Mouse (Mus musculus): ENCODE measurements around the gene Rpl3. TPM values are rescaled to one million over a fixed set of nuclear protein-coding genes. Genes with fewer than 3 reads are reported as not detected.

The Rpl3 gene
- polyA plus RNA-seq, 1 experiment from 2014 or later = 1,242 TPM

GRCm38 (mm10) chr15:80133682-80134449, 42.2 kb upstream of the Rpl3 start:
- peak overlapping the region; percentile 90 for H3K4me2 ChIP-seq (ENCODE audit: low read depth, low read length)
- H3K9me3 ChIP-seq (ENCODE audit: control insufficient read depth, low read length) = no peaks in the 10 kb centered on the region
- peak; percentile 27 for DNase-seq (ENCODE audit: low spot score)
- peaks cover 10% of the 10 kb centered on the region; the same call in 1 of the 2 replicates for H3K4me1 ChIP-seq (ENCODE audit: control insufficient read depth, insufficient read depth, low read length)
- H3K9ac ChIP-seq (ENCODE audit: low read depth, low read length) = peak overlapping the region; percentile 80
- peaks cover 13% of the 10 kb centered on the region; the same call in 1 of the 2 replicates for H3K36me3 ChIP-seq (ENCODE audit: control insufficient read depth, insufficient read depth, low read length)
- peak overlapping the region; percentile 53 for H3K4me3 ChIP-seq (ENCODE audit: low read depth, low read length)
- H3K27ac ChIP-seq (replicated peaks; ENCODE audit: low read depth, low read length) = peak overlapping the region; percentile 96
- ATAC-seq (ENCODE audit: low read depth) = no peak
- no peaks in the 10 kb centered on the region for H3K27me3 ChIP-seq (replicated peaks; ENCODE audit: control insufficient read depth, insufficient read depth, low read length)
- 15% methylated on average over 14 of the region's 14 CpGs for WGBS

- DNase-seq (ENCODE audit: low spot score) = peak; percentile 97
- peak; percentile 97 for ATAC-seq (ENCODE audit: low read depth)
- Histone ChIP-seq H3K27ac (replicated peaks; ENCODE audit: low read depth, low read length) (peak within 1 kb of the TSS; percentile 96), H3K9me3 (ENCODE audit: control insufficient read depth, low read length) (no peaks in the 10 kb centered on the region), H3K36me3 (ENCODE audit: control insufficient read depth, insufficient read depth, low read length) (peaks cover 8% of the 10 kb centered on the region; the same call in 1 of the 2 replicates), H3K27me3 (replicated peaks; ENCODE audit: control insufficient read depth, insufficient read depth, low read length) (no peaks in the 10 kb centered on the region), H3K4me1 (ENCODE audit: control insufficient read depth, insufficient read depth, low read length) (peaks cover 10% of the 10 kb centered on the region; the same call in 1 of the 2 replicates), H3K4me3 (ENCODE audit: low read depth, low read length) (peak within 1 kb of the TSS; percentile 53), H3K9ac (ENCODE audit: low read depth, low read length) (peak within 1 kb of the TSS; percentile 80), H3K4me2 (ENCODE audit: low read depth, low read length) (peak within 1 kb of the TSS; percentile 90)
- 0% methylated on average over 29 of the region's 59 CpGs for WGBS
These were observed 41.4 kb upstream of the Rpl3 start, which contains the start of gene Tab1 for GRCm38 (mm10) chr15:80132993-80133586. Gene Tab1, plus strand, starts transcription at chr15:80133127.

- peaks cover 10% of the 10 kb centered on the region; the same call in 1 of the 2 replicates for H3K4me1 ChIP-seq (ENCODE audit: control insufficient read depth, insufficient read depth, low read length)
- H3K9me3 ChIP-seq (ENCODE audit: control insufficient read depth, low read length) = no peaks in the 10 kb centered on the region
- H3K27me3 ChIP-seq (replicated peaks; ENCODE audit: control insufficient read depth, insufficient read depth, low read length) = no peaks in the 10 kb centered on the region
- H3K9ac ChIP-seq (ENCODE audit: low read depth, low read length) = peak overlapping the region; percentile 80
- DNase-seq (ENCODE audit: low spot score) (no peak), ATAC-seq (ENCODE audit: low read depth) (no peak)
- H3K4me3 ChIP-seq (ENCODE audit: low read depth, low read length) = peak overlapping the region; percentile 53
- peak overlapping the region; percentile 90 for H3K4me2 ChIP-seq (ENCODE audit: low read depth, low read length)
- H3K27ac ChIP-seq (replicated peaks; ENCODE audit: low read depth, low read length) = peak overlapping the region; percentile 96; the same call in 1 of the 2 replicates
- peaks cover 8% of the 10 kb centered on the region; the same call in 1 of the 2 replicates for H3K36me3 ChIP-seq (ENCODE audit: control insufficient read depth, insufficient read depth, low read length)
- WGBS = 84% methylated on average over 9 of the region's 9 CpGs
These were observed 40.8 kb upstream of the Rpl3 start for GRCm38 (mm10) chr15:80132452-80132851.

- Histone ChIP-seq H3K4me3 (ENCODE audit: low read depth, low read length) (no peak overlapping the region), H3K27me3 (replicated peaks; ENCODE audit: control insufficient read depth, insufficient read depth, low read length) (no peaks in the 10 kb centered on the region), H3K36me3 (ENCODE audit: control insufficient read depth, insufficient read depth, low read length) (0 out of 2 replicates have a peak, but pooled peaks cover 2% of the 10 kb centered on the region), H3K4me2 (ENCODE audit: low read depth, low read length) (no peak overlapping the region), H3K9me3 (ENCODE audit: control insufficient read depth, low read length) (no peaks in the 10 kb centered on the region), H3K4me1 (ENCODE audit: control insufficient read depth, insufficient read depth, low read length) (peaks cover 10% of the 10 kb centered on the region; the same call in 1 of the 2 replicates), H3K9ac (ENCODE audit: low read depth, low read length) (no peak overlapping the region), H3K27ac (replicated peaks; ENCODE audit: low read depth, low read length) (no peak overlapping the region)
- 74% methylated on average over 6 of the region's 6 CpGs for WGBS
- ATAC-seq (ENCODE audit: low read depth) = no peak
- no peak for DNase-seq (ENCODE audit: low spot score)
These were observed 39.8 kb upstream of the Rpl3 start for GRCm38 (mm10) chr15:80131421-80131820.

- H3K4me2 ChIP-seq (ENCODE audit: low read depth, low read length) = no peak overlapping the region
- H3K27ac ChIP-seq (replicated peaks; ENCODE audit: low read depth, low read length) = no peak overlapping the region
- H3K9me3 ChIP-seq (ENCODE audit: control insufficient read depth, low read length) = no peaks in the 10 kb centered on the region
- no peaks in the 10 kb centered on the region for H3K27me3 ChIP-seq (replicated peaks; ENCODE audit: control insufficient read depth, insufficient read depth, low read length)
- H3K4me3 ChIP-seq (ENCODE audit: low read depth, low read length) = no peak overlapping the region
- WGBS = 74% methylated on average over 5 of the region's 5 CpGs
- peaks cover 10% of the 10 kb centered on the region; the same call in 1 of the 2 replicates for H3K4me1 ChIP-seq (ENCODE audit: control insufficient read depth, insufficient read depth, low read length)
- H3K9ac ChIP-seq (ENCODE audit: low read depth, low read length) = no peak overlapping the region
- ATAC-seq (ENCODE audit: low read depth) (no peak), DNase-seq (ENCODE audit: low spot score) (no peak)
- H3K36me3 ChIP-seq (ENCODE audit: control insufficient read depth, insufficient read depth, low read length) = no peaks in the 10 kb centered on the region
These were observed 39.0 kb upstream of the Rpl3 start for GRCm38 (mm10) chr15:80130689-80131088.

GRCm38 (mm10) chr15:80129982-80130381, 38.3 kb upstream of the Rpl3 start:
- no peak overlapping the region for H3K27ac ChIP-seq (replicated peaks; ENCODE audit: low read depth, low read length)
- H3K4me1 ChIP-seq (ENCODE audit: control insufficient read depth, insufficient read depth, low read length) = peaks cover 10% of the 10 kb centered on the region; the same call in 1 of the 2 replicates
- ATAC-seq (ENCODE audit: low read depth) = no peak
- no peak for DNase-seq (ENCODE audit: low spot score)
- no peaks in the 10 kb centered on the region for H3K27me3 ChIP-seq (replicated peaks; ENCODE audit: control insufficient read depth, insufficient read depth, low read length)
- H3K9me3 ChIP-seq (ENCODE audit: control insufficient read depth, low read length) = no peaks in the 10 kb centered on the region
- no peaks in the 10 kb centered on the region for H3K36me3 ChIP-seq (ENCODE audit: control insufficient read depth, insufficient read depth, low read length)
- H3K4me2 ChIP-seq (ENCODE audit: low read depth, low read length) = no peak overlapping the region
- H3K4me3 ChIP-seq (ENCODE audit: low read depth, low read length) = no peak overlapping the region
- no peak overlapping the region for H3K9ac ChIP-seq (ENCODE audit: low read depth, low read length)
- 92% methylated on average over 6 of the region's 6 CpGs for WGBS

GRCm38 (mm10) chr15:80127191-80127590, 35.5 kb upstream of the Rpl3 start:
- DNase-seq (ENCODE audit: low spot score) (no peak), ATAC-seq (ENCODE audit: low read depth) (no peak)
- no peaks in the 10 kb centered on the region for H3K4me1 ChIP-seq (ENCODE audit: control insufficient read depth, insufficient read depth, low read length)
- H3K4me3 ChIP-seq (ENCODE audit: low read depth, low read length) = no peak overlapping the region
- WGBS = 69% methylated on average over 1 of the region's 1 CpGs
- no peaks in the 10 kb centered on the region for H3K9me3 ChIP-seq (ENCODE audit: control insufficient read depth, low read length)
- no peak overlapping the region for H3K27ac ChIP-seq (replicated peaks; ENCODE audit: low read depth, low read length)
- H3K27me3 ChIP-seq (replicated peaks; ENCODE audit: control insufficient read depth, insufficient read depth, low read length) = no peaks in the 10 kb centered on the region
- no peak overlapping the region for H3K9ac ChIP-seq (ENCODE audit: low read depth, low read length)
- H3K36me3 ChIP-seq (ENCODE audit: control insufficient read depth, insufficient read depth, low read length) = no peaks in the 10 kb centered on the region
- no peak overlapping the region for H3K4me2 ChIP-seq (ENCODE audit: low read depth, low read length)

GRCm38 (mm10) chr15:80124651-80125050, 33.0 kb upstream of the Rpl3 start:
- ATAC-seq (ENCODE audit: low read depth) (no peak), DNase-seq (ENCODE audit: low spot score) (no peak)
- Histone ChIP-seq H3K27me3 (replicated peaks; ENCODE audit: control insufficient read depth, insufficient read depth, low read length) (no peaks in the 10 kb centered on the region), H3K9ac (ENCODE audit: low read depth, low read length) (no peak overlapping the region), H3K4me3 (ENCODE audit: low read depth, low read length) (no peak overlapping the region), H3K4me2 (ENCODE audit: low read depth, low read length) (no peak overlapping the region), H3K36me3 (ENCODE audit: control insufficient read depth, insufficient read depth, low read length) (no peaks in the 10 kb centered on the region), H3K4me1 (ENCODE audit: control insufficient read depth, insufficient read depth, low read length) (no peaks in the 10 kb centered on the region), H3K27ac (replicated peaks; ENCODE audit: low read depth, low read length) (no peak overlapping the region), H3K9me3 (ENCODE audit: control insufficient read depth, low read length) (no peaks in the 10 kb centered on the region)
- WGBS = 81% methylated on average over 4 of the region's 4 CpGs

Data from embryonic facial prominence, embryonic 14.5 days (tissue).